Mouse (Mus musculus): ENCODE measurements around the gene Trim23.
"Not testable (repeated sequence)": the region's sequence is repeated elsewhere in the genome, so short reads cannot be mapped to it uniquely, and the experiment has no call there.

The Trim23 gene

DNA sequence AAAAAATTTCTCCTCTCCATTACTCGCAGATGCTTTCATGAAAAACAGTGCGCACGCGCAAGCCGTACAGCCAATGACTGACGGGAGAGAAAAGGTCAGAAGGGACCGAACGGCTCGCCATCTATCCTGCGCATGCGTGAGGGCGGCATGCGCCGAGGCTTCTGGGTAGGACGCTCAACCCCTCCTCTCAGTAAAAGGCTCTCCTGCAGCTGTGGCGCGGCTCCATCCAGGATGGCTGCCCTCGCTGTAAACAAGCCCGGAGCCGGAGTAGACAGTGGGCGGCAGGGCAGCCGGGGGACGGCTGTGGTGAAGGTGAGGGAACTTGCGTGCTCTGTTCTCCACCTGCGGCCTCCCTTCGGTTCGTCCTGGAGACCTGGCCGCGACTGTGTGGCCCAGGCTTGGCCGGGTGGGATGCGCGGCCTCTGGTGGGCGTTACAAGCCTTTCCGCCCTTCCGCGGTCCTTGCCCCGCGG, at the start of gene Trim23:
Trim23 (plus strand) TSS at position 148 of the 472 bp plus-strand sequence.
- peak; percentile 97 for ATAC-seq (ENCODE audit: low TSS enrichment)

DNA sequence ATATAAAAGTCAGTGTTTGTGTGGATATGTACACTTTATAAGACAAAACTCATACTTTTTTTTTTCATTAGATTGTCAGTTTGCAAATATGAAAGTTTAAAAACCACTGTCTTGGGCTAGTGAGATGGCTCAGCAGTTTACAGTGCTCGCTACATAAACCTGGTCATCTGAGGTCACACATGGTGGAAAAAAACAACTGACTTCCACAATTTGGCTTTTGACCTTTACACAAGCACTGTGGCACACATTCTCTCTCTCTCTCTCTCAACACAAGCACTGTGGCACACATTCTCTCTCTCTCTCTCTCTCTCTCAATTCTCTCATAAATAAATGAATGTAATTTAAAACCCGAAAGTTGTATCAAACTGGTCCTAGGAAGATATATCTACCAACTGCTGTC, 46.0 kb upstream of the Trim23 start:
- no peak for ATAC-seq (ENCODE audit: low TSS enrichment)

DNA sequence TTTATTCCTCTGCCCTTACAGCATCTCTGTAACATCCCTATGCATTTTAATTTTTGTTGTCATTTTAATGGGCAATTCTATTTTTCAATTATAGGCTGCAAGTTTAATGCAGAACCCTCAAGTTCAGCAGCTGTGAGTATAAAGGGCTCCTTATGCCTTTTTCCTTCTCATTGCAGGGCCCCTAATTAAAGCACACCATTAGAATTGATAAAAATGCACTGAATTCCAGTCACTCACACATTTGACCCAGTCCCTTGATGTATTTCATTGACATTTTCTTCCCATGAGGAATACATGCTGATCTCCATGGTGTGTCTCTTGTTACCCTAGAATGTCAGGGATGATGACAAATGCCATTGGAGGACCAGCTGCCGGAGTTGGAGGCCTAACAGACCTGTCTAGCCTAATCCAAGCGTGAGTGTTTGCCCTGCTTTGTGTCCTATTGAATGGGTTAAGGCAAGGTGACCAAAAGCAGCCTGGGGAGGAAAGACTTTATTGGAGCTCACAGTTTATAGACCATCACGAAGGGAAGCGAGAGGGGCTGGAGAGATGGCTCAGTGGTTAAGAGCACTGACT, 44.0 kb upstream of the Trim23 start:
- ATAC-seq (ENCODE audit: low TSS enrichment): no peak

DNA sequence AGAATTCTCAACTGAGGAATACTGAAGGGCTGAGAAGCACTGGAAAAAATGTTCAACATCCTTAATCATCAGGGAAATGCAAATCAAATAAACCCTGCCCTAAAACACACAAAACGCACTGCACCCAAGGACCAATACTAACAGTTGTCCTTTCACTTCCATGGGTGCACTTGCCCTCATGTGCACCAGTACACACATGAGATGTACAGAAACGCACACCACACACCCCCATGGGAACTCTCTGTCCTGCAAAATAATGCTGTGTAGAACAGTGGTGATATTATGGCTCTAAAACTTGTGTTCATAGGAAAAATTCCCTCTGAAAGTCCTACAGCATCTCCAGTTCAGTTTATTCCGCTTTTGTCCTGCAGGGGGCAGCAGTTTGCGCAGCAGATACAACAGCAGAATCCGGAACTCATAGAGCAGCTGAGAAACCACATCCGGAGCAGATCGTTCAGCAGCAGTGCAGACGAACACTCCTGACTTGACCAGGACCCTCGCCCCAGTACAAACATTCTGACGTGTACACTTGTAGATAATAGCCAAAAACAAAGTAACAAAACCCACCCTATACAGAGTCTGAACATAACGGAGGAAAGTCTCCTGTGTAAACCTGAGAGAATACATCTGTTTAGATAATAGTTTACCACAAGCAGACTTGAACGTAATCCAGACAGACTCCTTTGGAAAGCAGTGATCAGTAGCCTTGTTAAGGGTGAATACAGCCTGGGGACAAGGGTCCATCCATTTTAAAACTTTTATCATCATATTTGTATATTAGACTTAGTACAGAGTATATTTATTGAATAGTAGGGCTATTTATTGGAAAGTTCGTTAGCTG, 39.0 kb upstream of the Trim23 start:
- ATAC-seq (ENCODE audit: low TSS enrichment): peak; percentile 90

DNA sequence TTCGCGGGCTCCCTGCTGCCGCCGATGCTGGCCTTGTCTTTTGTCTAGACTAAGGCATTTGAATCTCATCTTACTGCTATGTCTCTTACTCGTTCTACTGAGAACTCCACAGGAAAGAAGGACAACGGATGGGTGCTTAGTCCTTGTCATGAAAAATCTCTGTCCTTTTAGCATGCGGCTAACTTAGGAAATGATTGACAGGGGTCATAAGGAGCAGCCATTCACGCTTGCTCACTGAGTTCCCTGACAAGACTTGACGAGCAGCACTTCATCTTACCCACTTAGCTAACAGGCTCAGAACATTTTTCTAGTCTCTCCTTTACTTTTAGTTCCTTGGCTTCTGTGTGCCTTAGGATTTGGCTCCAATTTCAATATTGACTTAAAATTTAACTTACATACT, 33.7 kb upstream of the Trim23 start:
- ATAC-seq (ENCODE audit: low TSS enrichment): no peak

DNA sequence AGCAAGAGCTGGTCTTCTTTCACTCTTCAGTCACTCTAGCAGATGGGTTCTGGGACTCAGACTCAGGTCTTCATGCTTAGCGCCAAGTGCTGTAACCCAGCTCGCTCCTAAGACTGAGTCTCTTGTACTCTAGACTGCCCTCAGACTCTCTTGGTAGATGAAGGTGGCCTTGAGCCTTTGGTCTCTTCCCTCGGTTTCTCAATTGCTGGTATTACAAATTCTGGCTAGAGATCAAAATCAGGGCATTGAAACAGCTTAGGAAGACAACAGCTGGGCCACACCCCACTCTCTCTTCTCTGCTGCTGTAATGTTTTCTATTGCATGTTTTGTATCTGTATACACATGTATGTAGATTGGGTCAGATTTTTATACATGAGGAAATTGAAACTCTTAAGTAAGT, 33.0 kb upstream of the Trim23 start:
- no peak for ATAC-seq (ENCODE audit: low TSS enrichment)

DNA sequence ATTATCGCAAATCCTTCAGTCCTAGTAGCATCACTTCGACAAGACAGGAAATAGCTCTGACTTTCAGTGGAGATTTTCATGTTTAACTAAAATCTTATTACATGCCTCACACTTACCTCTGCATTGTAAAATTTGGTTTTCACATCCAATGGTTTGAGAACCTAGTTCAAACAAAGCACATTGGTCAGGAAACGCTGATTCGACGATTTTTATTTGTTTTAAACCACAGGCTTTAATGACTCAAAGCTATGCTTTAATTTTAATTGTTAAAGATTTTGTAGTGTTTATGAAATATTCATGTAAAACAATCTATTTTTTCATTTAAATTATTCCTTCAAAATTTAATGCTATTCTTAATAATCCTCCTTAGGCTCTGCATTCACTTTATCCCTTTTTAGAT, 24.4 kb upstream of the Trim23 start:
- ATAC-seq (ENCODE audit: low TSS enrichment): no peak

DNA sequence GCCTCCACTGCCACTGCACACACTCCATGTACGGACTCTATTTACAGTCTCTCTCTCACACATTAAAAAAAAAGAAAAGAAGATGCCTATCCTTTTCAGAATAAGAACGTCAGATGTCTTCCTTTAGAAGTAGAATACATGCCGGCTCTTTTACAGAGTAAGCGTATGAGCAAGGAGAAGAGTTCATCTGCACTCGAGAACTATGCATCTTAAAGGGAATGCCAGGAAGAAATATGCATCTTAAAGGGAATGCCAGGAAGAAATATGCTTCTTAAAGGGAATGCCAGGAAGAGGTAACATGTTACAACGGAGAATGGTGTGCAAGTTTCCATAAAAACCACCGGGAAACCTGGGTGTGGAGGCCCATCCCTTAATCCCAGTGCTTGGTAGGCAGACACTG, 23.5 kb upstream of the Trim23 start:
- peak; percentile 90 for ATAC-seq (ENCODE audit: low TSS enrichment)

DNA sequence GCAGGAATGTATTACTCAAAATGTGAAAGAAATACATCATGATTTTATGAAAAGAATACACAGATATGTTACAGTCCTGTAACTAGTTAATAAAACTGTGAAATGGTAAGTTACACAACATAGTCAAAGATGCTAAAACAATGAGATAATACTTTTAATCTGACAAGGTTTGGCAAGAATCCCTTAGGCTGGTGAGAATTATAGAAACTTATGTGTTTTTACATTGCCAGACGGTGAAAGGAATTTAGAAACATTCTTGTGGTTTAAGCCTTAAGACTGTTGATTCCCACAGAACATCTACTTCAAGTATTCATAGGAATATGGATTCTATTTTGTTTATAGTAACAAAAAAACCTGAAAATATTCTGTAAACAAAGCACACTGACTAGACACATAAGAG, 22.9 kb upstream of the Trim23 start:
- no peak for ATAC-seq (ENCODE audit: low TSS enrichment)

DNA sequence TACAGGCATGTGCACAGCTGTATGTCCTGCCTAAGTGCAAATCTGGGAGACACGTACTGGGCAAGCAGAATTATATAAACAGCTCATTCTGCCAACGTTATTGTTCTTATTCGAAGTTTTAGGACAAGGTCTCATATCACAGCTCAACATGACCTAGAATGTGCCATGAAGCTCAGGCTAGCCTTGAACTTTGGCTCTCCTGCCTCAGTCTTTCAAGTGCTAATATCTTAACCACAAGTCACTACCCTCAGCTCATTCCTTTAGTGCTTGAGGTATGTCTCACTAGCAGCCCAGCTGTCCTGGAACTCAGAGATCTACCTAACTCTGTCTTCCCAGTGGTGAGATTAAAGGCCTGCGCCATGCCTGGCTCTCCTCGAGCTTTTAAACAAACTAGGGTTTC, 6.9 kb upstream of the Trim23 start:
- ATAC-seq (ENCODE audit: low TSS enrichment): no peak

DNA sequence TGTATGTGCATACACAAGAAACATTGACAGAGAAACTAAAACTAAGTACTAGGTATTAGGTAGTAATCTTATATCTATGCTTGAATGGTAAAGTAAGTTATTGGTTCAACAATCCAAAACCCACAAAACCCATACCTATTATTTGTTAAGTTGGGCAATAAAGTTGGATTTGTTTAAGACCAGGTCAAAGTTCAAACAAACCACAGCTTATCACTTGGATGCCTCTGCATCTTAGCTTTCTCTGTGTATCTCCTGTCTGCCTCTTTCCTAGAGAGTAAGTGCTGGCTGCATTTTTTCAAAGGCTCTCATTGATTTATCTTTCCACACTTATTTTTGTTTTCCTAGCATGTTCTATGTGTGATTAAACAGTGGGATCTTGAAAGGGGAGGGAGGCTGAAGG, 6.1 kb upstream of the Trim23 start:
- no peak for ATAC-seq (ENCODE audit: low TSS enrichment)

DNA sequence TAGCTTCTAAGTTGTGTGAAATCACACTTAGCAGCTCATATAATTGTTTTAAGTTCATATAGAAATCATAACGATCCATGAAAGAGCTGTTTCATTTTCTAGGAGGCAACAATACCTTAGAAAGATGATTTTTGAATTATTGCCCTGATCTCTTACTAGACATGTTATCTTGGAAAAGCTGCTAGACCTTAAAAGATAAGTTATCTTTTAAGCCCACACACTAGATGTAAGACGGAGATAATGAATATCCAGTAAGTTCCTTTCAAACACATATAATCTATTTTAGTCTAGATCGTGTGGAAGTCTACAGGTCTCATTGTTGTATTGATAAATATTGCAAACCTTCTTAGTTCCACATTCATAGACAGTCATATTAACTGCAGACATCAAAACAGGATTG, 1.7 kb upstream of the Trim23 start:
- ATAC-seq (ENCODE audit: low TSS enrichment): no peak

DNA sequence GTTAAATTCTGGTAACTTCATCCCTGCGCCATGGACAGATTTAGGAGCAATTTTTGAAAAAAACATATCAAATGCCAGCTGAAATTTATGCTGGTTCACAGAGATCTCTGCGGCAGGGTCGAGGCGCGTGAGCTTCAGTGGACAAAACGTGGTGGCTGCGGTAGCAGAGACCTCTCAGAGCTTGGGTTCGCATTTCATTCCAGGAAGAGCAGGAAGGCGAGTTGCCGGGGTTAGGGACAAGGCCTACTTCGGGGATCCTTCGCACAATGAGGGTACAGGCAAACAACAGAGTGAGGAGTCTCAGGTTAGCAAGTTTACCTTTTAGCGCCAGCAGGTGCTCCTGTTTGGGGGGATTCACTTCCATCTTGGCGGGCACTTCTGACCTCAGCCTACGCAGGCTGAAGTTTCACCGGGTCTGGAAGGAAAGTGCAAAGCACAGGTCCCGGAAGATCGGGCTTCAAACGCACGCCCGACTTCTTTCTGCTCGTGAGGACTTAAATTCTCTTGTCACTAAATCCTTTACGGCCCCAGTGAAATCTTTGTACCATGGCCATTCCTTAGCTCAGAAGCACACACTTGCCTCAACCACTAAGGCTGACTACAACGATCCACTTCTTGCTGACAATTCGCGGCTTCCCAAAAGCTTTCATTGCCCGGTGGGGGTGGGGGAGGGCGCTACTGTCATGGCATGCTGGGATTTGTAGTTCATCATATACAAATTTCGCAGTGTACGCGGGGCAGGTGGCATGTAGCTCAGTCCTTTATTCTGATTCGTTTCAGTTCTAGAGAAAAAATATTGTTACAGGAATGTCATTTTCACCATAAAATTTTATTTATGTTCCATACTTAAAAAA, 574 bp upstream of the Trim23 start, which contains the start of gene Trappc13:
Trappc13 (minus strand) TSS at position 674 of the 854 bp plus-strand sequence.
- peak; percentile 91 for ATAC-seq (ENCODE audit: low TSS enrichment)

DNA sequence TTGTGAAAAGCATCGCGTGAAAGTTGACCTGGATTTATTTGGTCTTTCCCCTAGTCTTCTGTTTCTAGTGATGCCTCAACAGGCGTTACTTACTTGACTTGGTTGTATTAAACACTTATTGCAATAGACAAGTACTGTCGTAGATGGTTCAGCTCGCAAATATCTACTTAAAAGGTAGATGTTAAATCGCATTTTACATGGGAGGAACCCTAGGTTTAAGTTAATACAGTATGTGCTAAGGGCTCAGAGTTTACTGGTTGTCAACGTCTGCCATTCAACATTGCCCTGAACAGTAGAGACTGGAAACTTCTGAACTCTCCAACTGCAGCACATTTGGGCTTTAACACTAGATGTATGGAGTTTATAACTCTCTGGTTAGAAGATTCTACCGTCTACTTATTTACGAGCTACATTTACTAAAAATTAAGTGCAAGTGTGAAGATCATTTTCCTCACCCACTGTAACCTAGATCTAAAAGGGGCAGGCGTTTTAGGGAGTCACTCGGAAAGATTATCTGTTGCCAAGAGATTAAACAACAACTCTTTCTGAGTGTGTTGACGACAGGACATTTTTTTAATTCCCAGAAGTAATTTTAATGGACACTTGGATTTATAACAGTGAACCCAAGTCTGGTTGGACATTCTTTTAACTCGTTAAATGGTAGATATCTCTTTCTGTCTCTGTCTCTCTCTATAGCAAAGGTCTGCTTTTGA, 735 bp downstream of the Trim23 start:
- ATAC-seq (ENCODE audit: low TSS enrichment): peak; percentile 8; the same call in 1 of the 2 replicates

DNA sequence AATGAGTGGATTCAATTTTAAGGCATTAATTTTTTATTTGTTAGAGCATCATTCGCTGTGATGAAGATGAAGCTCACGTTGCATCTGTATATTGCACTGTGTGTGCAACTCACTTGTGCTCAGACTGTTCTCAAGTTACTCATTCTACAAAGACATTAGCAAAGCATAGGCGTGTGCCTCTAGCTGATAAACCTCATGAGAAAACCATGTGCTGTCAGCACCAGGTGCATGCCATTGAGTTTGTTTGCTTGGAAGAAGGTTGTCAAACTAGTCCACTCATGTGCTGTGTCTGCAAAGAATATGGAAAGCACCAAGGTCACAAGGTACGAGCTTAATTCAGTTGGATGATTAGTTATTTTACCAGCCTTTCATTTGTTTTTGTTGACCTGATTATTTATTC, 8.8 kb downstream of the Trim23 start:
- ATAC-seq (ENCODE audit: low TSS enrichment): no peak

DNA sequence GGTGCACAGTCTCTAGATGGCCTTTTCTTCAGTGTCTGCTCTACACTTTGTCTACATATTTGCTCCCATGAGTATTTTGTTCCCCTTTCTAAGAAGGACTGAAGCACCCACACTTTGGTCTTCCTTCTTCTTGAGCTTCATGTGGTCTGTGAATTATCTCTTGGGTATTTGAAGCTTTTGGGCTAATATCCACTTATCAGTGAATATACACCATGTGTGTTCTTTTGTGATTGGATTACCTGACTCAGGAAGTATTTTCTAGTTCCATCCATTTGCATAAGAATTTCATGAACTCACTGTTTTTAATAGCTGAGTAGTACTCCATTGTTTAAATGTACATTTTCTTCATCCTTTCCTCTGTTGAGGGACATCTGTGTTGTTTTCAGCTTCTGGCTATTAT, 17.3 kb downstream of the Trim23 start:
- ATAC-seq (ENCODE audit: low TSS enrichment): not testable (repeated sequence)

DNA sequence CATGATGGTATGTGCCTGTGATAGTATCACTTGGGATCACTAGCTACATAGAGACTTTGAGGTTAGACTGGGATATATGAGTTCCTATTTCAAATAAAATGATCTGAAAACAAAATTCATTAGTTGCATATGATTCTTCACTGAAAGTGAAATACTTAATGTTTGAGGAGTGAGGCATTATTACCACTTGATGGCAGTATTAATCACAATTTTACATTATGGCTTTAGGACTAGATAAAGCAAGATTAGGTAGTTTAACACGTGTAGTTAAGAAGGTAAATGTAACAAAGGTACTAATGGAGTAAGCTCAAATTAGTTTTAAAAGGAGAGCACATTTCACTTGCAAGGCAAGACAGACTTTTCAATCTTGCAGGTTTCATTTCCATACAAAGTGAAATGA, 25.7 kb downstream of the Trim23 start:
- 0 out of 2 replicates have a peak, but pooled peaks have one; percentile 9 for ATAC-seq (ENCODE audit: low TSS enrichment)

DNA sequence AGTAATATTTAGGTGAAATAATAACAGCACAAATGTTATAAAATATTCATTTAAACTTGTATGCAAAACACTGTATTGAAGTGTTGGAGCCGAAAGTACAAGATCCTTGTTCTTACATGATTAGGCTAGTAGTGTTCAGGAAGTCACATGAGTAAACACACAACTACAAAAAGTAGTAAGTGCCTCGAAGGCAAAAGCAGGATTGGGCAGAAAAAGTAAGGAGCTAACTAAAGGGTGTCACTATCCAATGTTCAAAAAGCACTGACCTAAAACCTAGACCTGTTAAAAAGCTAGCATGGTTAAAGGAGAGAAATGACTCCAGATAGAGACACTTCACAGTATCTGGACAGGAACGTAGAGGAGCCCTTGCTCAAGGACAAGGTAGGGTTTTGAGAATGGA, 48.9 kb downstream of the Trim23 start:
- ATAC-seq (ENCODE audit: low TSS enrichment): no peak

DNA sequence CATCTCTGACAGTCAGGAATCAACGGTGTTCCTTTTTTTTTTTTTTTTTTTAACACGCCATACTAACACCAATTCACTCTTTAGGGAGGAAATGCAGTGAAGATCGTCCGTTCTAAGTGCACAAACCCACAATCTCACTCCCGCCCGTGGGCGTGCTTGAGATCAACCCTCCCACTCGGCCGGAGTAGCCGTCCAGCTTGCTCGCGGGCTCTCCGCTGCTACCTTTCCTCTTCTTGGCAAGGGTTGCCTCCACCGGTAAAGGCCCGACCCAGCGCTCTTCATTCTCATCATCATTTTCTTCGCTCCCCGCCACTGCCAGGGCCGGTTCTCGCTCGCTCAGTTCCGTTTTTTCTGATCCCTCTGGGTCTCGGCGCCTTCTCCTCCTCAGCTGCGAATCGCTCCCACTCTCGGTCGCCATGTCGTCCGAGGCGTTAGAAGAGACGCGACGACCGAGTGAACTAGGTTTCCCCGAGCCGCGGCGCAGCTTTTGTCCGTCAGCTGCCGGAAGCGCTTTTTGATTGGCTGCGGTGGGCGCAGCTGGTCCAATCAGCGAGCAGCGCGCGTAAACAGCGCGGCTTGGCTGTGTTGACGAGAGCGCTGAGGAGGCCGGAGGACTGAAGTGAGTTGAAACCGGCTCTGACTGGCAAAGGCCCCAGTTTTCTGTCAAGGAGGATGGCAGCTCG, 49.9 kb downstream of the Trim23 start, which contains the start of the genes Cenpk and Ppwd1:
Cenpk (plus strand) TSS at position 228 of the 683 bp plus-strand sequence.
Ppwd1 (minus strand) TSS at position 460 of the 683 bp plus-strand sequence.
- peak; percentile 99 for ATAC-seq (ENCODE audit: low TSS enrichment)

DNA sequence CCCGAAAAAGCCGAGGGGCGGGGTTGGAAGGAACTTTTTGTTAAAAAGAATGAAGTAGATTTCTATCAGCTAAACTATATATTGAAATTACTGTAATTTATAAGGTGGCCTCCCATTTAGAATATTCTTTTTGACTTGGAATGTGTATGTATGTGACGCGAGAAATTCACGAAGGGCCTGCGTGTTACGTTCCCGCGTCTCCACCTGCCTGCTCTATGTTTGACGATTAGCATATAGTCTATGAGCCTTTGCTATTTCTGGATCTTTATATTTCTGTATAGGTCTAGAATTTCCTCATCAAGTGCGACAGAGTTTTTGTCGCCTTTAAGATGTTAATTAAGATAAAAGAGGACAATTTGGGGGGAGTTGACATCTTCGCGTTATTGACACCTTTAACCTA, 50.6 kb downstream of the Trim23 start:
- no peak; the same call in 1 of the 2 replicates for ATAC-seq (ENCODE audit: low TSS enrichment)

Measured in frontal cortex, adult (tissue).